Mouse (Mus musculus): Measurements from ENCODE around the gene Rps6kl1.

DNA sequence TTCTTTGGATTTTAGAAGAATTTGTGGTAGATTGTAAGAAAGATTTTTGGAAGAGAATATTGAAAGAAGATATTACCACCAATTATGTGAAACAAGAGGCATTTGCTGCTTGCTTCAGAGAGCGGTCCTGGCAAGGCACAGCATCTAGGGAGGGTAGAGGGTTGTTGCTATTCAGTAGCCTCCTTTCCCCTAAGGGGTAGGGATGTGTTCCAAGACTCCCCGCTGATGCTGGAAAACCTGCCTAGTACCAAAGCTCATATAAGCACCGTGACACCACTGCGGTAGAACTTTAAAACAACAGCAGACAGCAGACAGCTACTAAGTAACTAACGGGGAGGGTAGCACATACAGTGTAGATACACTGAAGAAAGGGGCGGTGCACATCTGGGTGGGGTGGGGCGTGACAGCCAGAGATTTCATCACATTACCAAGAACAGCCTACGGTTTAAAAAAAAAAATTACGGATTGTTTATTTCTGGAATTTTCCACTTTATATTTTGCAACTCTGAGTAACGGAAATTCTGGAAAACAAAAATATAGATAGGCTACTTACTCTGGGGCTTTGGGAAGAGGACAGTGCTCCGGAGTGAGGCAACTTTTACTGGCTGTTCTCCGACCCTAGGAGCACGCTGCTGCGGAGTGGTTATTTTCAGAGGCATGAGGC, 6.9 kb upstream of the Rps6kl1 start:
- TF ChIP-seq CTCF (conservative IDR thresholded peaks at IDR 0.05; ENCODE audit: low read length) (no peak), POU5F1 (IDR thresholded peaks at IDR 0.05; ENCODE audit: borderline replicate concordance, low read length) (no peak), NANOG (IDR thresholded peaks at IDR 0.05; ENCODE audit: borderline replicate concordance, low read length) (no peak)
